Comparison of ENCODE assay signal across 33 mouse cellular contexts in the genomic region with DNA sequence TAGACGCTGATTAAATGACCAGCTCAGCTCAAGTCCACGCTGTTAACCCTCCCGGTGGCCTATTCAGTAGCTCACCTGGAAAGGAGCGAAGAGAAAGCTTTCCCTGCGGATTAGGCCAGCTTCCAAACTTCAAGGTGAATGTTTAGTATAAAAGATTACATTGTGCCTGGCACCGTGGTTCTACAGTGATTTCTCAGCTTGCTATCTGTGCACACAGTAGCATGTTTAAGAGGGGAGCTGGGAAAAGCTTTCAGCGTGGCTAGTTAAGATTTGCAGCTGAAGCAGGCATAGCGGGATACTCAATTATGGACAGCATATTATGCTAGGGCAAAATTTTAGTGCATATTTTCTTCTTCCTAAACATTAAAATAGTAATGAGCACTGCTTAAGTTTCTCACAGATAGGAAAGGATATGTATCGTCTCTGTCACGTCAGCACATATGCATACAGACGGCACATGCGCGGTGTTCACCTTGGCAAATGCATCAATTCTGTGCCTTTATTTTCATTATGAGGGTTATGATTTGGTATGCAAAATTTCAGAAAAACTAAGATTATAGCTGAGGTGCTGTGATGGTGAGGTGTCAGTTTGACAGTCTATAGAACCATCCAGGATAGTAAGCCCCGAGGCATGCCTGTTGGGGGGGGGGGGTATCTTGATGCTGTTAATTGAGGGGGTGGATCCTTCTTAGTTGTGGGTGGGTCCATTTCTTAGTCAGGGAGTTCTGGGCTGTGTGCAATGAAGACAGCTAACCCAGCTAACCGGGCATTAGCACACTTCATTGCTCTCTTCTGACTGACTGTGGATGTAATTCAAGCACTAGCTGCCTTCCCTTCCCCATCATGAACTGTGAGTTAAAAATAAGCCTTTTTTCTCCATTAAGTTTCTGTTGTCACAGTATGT. TPM values are rescaled to one million over a fixed set of nuclear protein-coding genes. Genes with fewer than 3 reads are reported as not detected.
DNase-seq lines count a peak whose midpoint lies in the region; ATAC-seq and TF ChIP-seq lines count a peak whose summit lies in the region.
"Had no signal": no experiment of that assay in that cellular context is flagged by ENCODE, and none has a peak within 500 bp of the region (broad histone marks: within the 10 kb centered on the region; RNA-seq: fewer than 3 reads in every experiment).

No protein-coding gene starts in this region.

- TF ChIP-seq POLR2A in brain, embryonic 14.5 days (IDR thresholded peaks at IDR 0.05; ENCODE audit: borderline replicate concordance, extremely low read depth, insufficient read depth, insufficient read length, poor library complexity, severe bottlenecking), result no peak

- 0 out of 2 replicates have a peak, but pooled peaks cover 4% of the 10 kb centered on the region for H3K4me1 ChIP-seq in midbrain, embryonic 15.5 days
- no peaks in the 10 kb centered on the region for H3K4me1 ChIP-seq in midbrain, embryonic 11.5 days (ENCODE audit: control insufficient read depth, insufficient read depth, low read length)
- 0 out of 2 replicates have a peak, but pooled peaks cover 2% of the 10 kb centered on the region for H3K4me1 ChIP-seq in forebrain, embryonic 11.5 days (replicated peaks; ENCODE audit: control insufficient read depth, insufficient read depth, low read length)
- H3K4me1 ChIP-seq in forebrain, embryonic 16.5 days (replicated peaks; ENCODE audit: control insufficient read depth, insufficient read depth, low read length), result 0 out of 2 replicates have a peak, but pooled peaks cover 2% of the 10 kb centered on the region
- H3K4me1 ChIP-seq: heart, embryonic 13.5 days had no signal

- TF ChIP-seq CTCF in brain, embryonic 14.5 days (IDR thresholded peaks at IDR 0.05; ENCODE audit: borderline replicate concordance, extremely low read depth, insufficient read depth, insufficient read length), result no peak

- ATAC-seq in midbrain, embryonic 15.5 days (replicated peaks), result peak; percentile 33; the same call in 1 of the 2 replicates
- no peak for ATAC-seq in midbrain, embryonic 11.5 days (ENCODE audit: low FRiP score)
- peak; percentile 53; the same call in 1 of the 2 replicates for ATAC-seq in forebrain, embryonic 11.5 days (replicated peaks; ENCODE audit: low FRiP score)
- ATAC-seq in forebrain, embryonic 16.5 days, result peak; percentile 50
- ATAC-seq: inflammation-experienced regulatory T-cells, adult 6 months had no signal

- no peak overlapping the region for H3K4me3 ChIP-seq in midbrain, embryonic 15.5 days
- no peak overlapping the region for H3K4me3 ChIP-seq in midbrain, embryonic 11.5 days (ENCODE audit: low read depth, low read length)
- H3K4me3 ChIP-seq in forebrain, embryonic 11.5 days (ENCODE audit: low read depth, low read length), result no peak overlapping the region
- no peak overlapping the region for H3K4me3 ChIP-seq in forebrain, embryonic 16.5 days (replicated peaks; ENCODE audit: low read length)
- H3K4me3 ChIP-seq: heart, embryonic 13.5 days had no signal

- no peak overlapping the region for H3K27ac ChIP-seq in midbrain, embryonic 15.5 days
- H3K27ac ChIP-seq in midbrain, embryonic 11.5 days (ENCODE audit: low read depth, low read length), result no peak overlapping the region
- H3K27ac ChIP-seq in forebrain, embryonic 11.5 days (ENCODE audit: low read depth, low read length), result no peak overlapping the region
- no peak overlapping the region for H3K27ac ChIP-seq in forebrain, embryonic 16.5 days (ENCODE audit: low read length)
- H3K27ac ChIP-seq: heart, embryonic 13.5 days; kidney, postnatal 0 days; liver, embryonic 14.5 days; macrophage; stomach, postnatal 0 days had no signal

- H3K27me3 ChIP-seq in midbrain, embryonic 15.5 days (replicated peaks), result no peaks in the 10 kb centered on the region
- no peaks in the 10 kb centered on the region for H3K27me3 ChIP-seq in midbrain, embryonic 11.5 days (ENCODE audit: control insufficient read depth, insufficient read depth, low read length)
- H3K27me3 ChIP-seq in forebrain, embryonic 11.5 days (ENCODE audit: control insufficient read depth, insufficient read depth, low read length), result no peaks in the 10 kb centered on the region
- no peaks in the 10 kb centered on the region for H3K27me3 ChIP-seq in forebrain, embryonic 16.5 days (replicated peaks; ENCODE audit: control insufficient read depth, insufficient read depth, low read length)
- H3K27me3 ChIP-seq: heart, embryonic 13.5 days had no signal

- H3K36me3 ChIP-seq in midbrain, embryonic 15.5 days (replicated peaks), result no peaks in the 10 kb centered on the region
- no peaks in the 10 kb centered on the region for H3K36me3 ChIP-seq in midbrain, embryonic 11.5 days (ENCODE audit: control insufficient read depth, insufficient read depth, low read length)
- no peaks in the 10 kb centered on the region for H3K36me3 ChIP-seq in forebrain, embryonic 11.5 days (ENCODE audit: control insufficient read depth, insufficient read depth, low read length)
- H3K36me3 ChIP-seq in forebrain, embryonic 16.5 days (ENCODE audit: control insufficient read depth, insufficient read depth), result no peaks in the 10 kb centered on the region
- H3K36me3 ChIP-seq: heart, embryonic 13.5 days had no signal

- no peaks in the 10 kb centered on the region for H3K9me3 ChIP-seq in midbrain, embryonic 15.5 days
- H3K9me3 ChIP-seq in midbrain, embryonic 11.5 days (ENCODE audit: control insufficient read depth, low read length), result no peaks in the 10 kb centered on the region
- no peaks in the 10 kb centered on the region for H3K9me3 ChIP-seq in forebrain, embryonic 11.5 days (ENCODE audit: control insufficient read depth, low read length)
- H3K9me3 ChIP-seq in forebrain, embryonic 16.5 days (ENCODE audit: control insufficient read depth, low read length), result no peaks in the 10 kb centered on the region
- H3K9me3 ChIP-seq: heart, embryonic 13.5 days had no signal

- no peak overlapping the region for H3K4me2 ChIP-seq in midbrain, embryonic 15.5 days
- no peak overlapping the region for H3K4me2 ChIP-seq in midbrain, embryonic 11.5 days
- H3K4me2 ChIP-seq in forebrain, embryonic 11.5 days (ENCODE audit: low read depth, low read length, severe bottlenecking), result no peak overlapping the region
- H3K4me2 ChIP-seq in forebrain, embryonic 16.5 days (ENCODE audit: low read length), result no peak overlapping the region
- H3K4me2 ChIP-seq: heart, embryonic 13.5 days had no signal

- H3K9ac ChIP-seq in midbrain, embryonic 15.5 days, result no peak overlapping the region
- no peak overlapping the region for H3K9ac ChIP-seq in midbrain, embryonic 11.5 days (ENCODE audit: low read length)
- no peak overlapping the region for H3K9ac ChIP-seq in forebrain, embryonic 11.5 days (ENCODE audit: low read length)
- no peak overlapping the region for H3K9ac ChIP-seq in forebrain, embryonic 16.5 days (replicated peaks; ENCODE audit: low read depth, low read length)
- H3K9ac ChIP-seq: heart, embryonic 13.5 days; liver, embryonic 14.5 days had no signal

- no peak for DNase-seq in midbrain, embryonic 11.5 days (ENCODE audit: low spot score, missing footprints)
- peak; percentile 52 for DNase-seq in brain, embryonic 14.5 days (ENCODE audit: low read depth)
- no peak for DNase-seq in forebrain, embryonic 11.5 days (ENCODE audit: low spot score)
- DNase-seq in layer of hippocampus, postnatal 10 days (ENCODE audit: low spot score in 2 of 2), result no peak
- DNase-seq in ovary, postnatal 36 days (ENCODE audit: low spot score), result no peak
- DNase-seq: adrenal gland, adult 2 months; adrenal gland, postnatal 36 days; B cell, adult 2 months; cerebellum, adult 8-10 months; cerebellum, postnatal 25 days; heart, postnatal 10 days; kidney, adult 2 months; liver; lung, adult 2 months; lung, postnatal 10 days; right cerebral cortex, postnatal 4 days; thymus, adult 18-20 months; thymus, postnatal 25 days had no signal

- WGBS in midbrain, embryonic 15.5 days, result 58% methylated on average over 15 of the region's 15 CpGs
- WGBS in midbrain, embryonic 11.5 days, result 77% methylated on average over 15 of the region's 15 CpGs
- WGBS in forebrain, embryonic 11.5 days, result 61% methylated on average over 15 of the region's 15 CpGs
- whole genome bisulfite sequencing in forebrain, embryonic 16.5 days, result 44% methylated on average over 15 of the region's 15 CpGs

RNA-seq across cellular contexts. Expression of a gene that starts 38.8 kb away (rescaled TPM):
- polyA plus RNA-seq in midbrain, embryonic 15.5 days (2015; fragmentation: Nextera tagmentation; extraction: Ambion mirVana), result 14.8 and 15.3 TPM in 2 replicates
- 1.3 and 1.8 TPM in 2 replicates for polyA plus RNA-seq in midbrain, embryonic 11.5 days (2014; fragmentation: Nextera tagmentation; extraction: Ambion mirVana)
- polyA plus RNA-seq in brain, embryonic 14.5 days (2012; rRNA removed), result 20.4 and 24.5 TPM in 2 replicates
- polyA plus RNA-seq in forebrain, embryonic 11.5 days (2014; fragmentation: Nextera tagmentation; extraction: Ambion mirVana), result 1.0 and 1.1 TPM in 2 replicates
- polyA plus RNA-seq in forebrain, embryonic 16.5 days (2015; fragmentation: Nextera tagmentation; extraction: Ambion mirVana), result 9.9 and 12.1 TPM in 2 replicates
- total RNA-seq in layer of hippocampus, postnatal 10 days (2021), result 10 to 100 TPM; 19.9 to 22.8 TPM
- total RNA-seq: adrenal gland, adult 2 months; adrenal gland, postnatal 36 days; gastrocnemius, adult 8-10 months; gastrocnemius, postnatal 4 days; heart, adult 8-10 months; heart, postnatal 10 days; hematopoietic stem cell, adult 5-6 weeks; monocyte, adult 5-6 weeks had no signal
- polyA plus RNA-seq: adrenal gland, adult 2 months; large intestine, adult 2 months; spleen, adult 2 months had no signal
